Mouse (Mus musculus) MEL (cell line): ENCODE results near the gene Klf12.

Experiments
- CTCF ChIP-seq, 3 experiments: IDR thresholded peaks in 2 of 3; conservative IDR thresholded peaks in 1 of 3; 2 replicates each; pipeline ENCODE4 v1.5.1; 2011 to 2012; ENCODE audit warnings: low read length in 3 of 3, low read depth in 2 of 3, mild to moderate bottlenecking in 2 of 3, improper control_type of control experiment in 1 of 3, inconsistent platforms in 1 of 3, mixed read lengths in 1 of 3, moderate library complexity in 1 of 3; ENCODE audit not compliant: control insufficient read depth in 1 of 3, insufficient read depth in 1 of 3, poor library complexity in 1 of 3, severe bottlenecking in 1 of 3
- ELF1 ChIP-seq: IDR thresholded peaks from 2 replicates; pipeline ENCODE4 v1.6.1; 2014; ENCODE audit warnings: low read depth, mild to moderate bottlenecking, inconsistent platforms, low read length, improper control_type of control experiment, moderate library complexity
- EP300 ChIP-seq, 2 experiments: IDR thresholded peaks; 2 replicates each; pipeline ENCODE4 v1.6.1; 2011; ENCODE audit warnings: improper control_type of control experiment in 2 of 2, low read length in 2 of 2, low read depth in 1 of 2, mild to moderate bottlenecking in 1 of 2
- JUND ChIP-seq: IDR thresholded peaks from 2 replicates; pipeline ENCODE4 v1.6.1; 2011; ENCODE audit warnings: low read depth, mild to moderate bottlenecking, improper control_type of control experiment, low read length
- POLR2A ChIP-seq, 2 experiments: IDR thresholded peaks; 2 replicates each; pipeline ENCODE4 v1.6.1; 2011 to 2012; ENCODE audit warnings: low read length in 2 of 2, mild to moderate bottlenecking in 2 of 2, control low read depth in 1 of 2, improper control_type of control experiment in 1 of 2, low read depth in 1 of 2, moderate library complexity in 1 of 2; ENCODE audit not compliant: control insufficient read depth in 1 of 2, insufficient read depth in 1 of 2, poor library complexity in 1 of 2
- TCF12 ChIP-seq: IDR thresholded peaks from 2 replicates; pipeline ENCODE4 v1.6.1; 2014; ENCODE audit warnings: low read depth, mild to moderate bottlenecking, inconsistent platforms, low read length, improper control_type of control experiment, moderate library complexity
- ZKSCAN1 ChIP-seq: IDR thresholded peaks from 2 replicates; pipeline ENCODE4 v1.6.1; 2012; ENCODE audit warnings: low read depth, mild to moderate bottlenecking, inconsistent platforms, low read length, improper control_type of control experiment, moderate library complexity

DNA sequence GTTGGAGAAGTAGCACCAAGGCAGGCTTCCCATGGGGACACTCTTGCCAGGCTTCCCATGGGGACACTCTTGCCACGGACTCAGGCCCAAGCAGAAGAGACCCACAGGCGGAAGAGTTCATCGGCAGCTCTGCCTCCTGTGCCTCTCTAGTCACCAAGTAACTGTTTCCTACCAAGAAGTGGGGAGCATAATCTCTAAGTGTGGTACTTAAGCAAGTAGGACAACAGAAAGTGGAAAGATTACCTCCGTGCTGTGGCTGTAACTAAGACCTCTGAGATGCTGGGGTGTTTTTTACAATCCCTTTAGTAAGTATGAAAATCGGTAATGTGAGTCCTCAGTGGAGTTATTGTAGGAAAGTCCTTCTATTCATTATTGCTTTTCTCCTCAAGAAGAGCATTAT lies 410.8 kb downstream of the Klf12 start:
- TF ChIP-seq CTCF (IDR thresholded peaks at IDR 0.05 in 2 of 3, conservative IDR thresholded peaks at IDR 0.05 in 1 of 3; ENCODE audit: control insufficient read depth in 1 of 3, insufficient read depth in 1 of 3, low read depth in 2 of 3, low read length in 3 of 3, poor library complexity in 1 of 3, severe bottlenecking in 1 of 3) = no peak
- TF ChIP-seq POLR2A (IDR thresholded peaks at IDR 0.05; ENCODE audit: control insufficient read depth in 1 of 2, insufficient read depth in 1 of 2, low read depth in 1 of 2, low read length in 2 of 2, poor library complexity in 1 of 2) = no peak
- no peak for TF ChIP-seq TCF12
- no peak for TF ChIP-seq EP300 (IDR thresholded peaks at IDR 0.05; ENCODE audit: low read depth in 1 of 2, low read length in 2 of 2)
- no peak for TF ChIP-seq ZKSCAN1
- TF ChIP-seq JUND = no peak
- no peak for TF ChIP-seq ELF1
